Mouse (Mus musculus): ENCODE data around the gene Fyn. TPM values are rescaled to one million over a fixed set of nuclear protein-coding genes. Genes with fewer than 3 reads are reported as not detected.

Fyn gene
- total and polyA plus RNA-seq, 3 experiments, result 89.7 to 127 (median 101) TPM

GRCm38 (mm10) chr10:39543258-39543770 is 174.7 kb downstream of the Fyn start:
- no peak for DNase-seq (ENCODE audit: low spot score)
- Histone ChIP-seq H3K4me3 (ENCODE audit: low read depth, low read length) (no peak overlapping the region), H3K4me1 (ENCODE audit: insufficient read depth, low read depth, low read length) (no peaks in the 10 kb centered on the region), H3K36me3 (replicated peaks) (peaks cover 88% of the 10 kb centered on the region), H3K9me3 (replicated peaks) (no peaks in the 10 kb centered on the region), H3K27me3 (ENCODE audit: insufficient read depth, low read length) (no peaks in the 10 kb centered on the region)
- no peak for TF ChIP-seq GATA2 (IDR thresholded peaks at IDR 0.05; ENCODE audit: borderline replicate concordance, low read depth, low read length)
- no peak for TF ChIP-seq POLR2AphosphoS5 (IDR thresholded peaks at IDR 0.05; ENCODE audit: insufficient replicate concordance, low read depth, low read length)
- no peak for TF ChIP-seq CTCF (IDR thresholded peaks at IDR 0.05; ENCODE audit: low read depth, low read length)
- TF ChIP-seq GATA1 (IDR thresholded peaks at IDR 0.05; ENCODE audit: borderline replicate concordance, low read length), result no peak
- no peak for TF ChIP-seq TAL1 (conservative IDR thresholded peaks at IDR 0.05; ENCODE audit: low read depth, low read length)
- no peak for ATAC-seq (ENCODE audit: extremely low read depth, insufficient number of reproducible peaks, low FRiP score, poor library complexity, severe bottlenecking)

- DNase-seq (ENCODE audit: low spot score) (no peak), ATAC-seq (ENCODE audit: extremely low read depth, insufficient number of reproducible peaks, low FRiP score, poor library complexity, severe bottlenecking) (no peak)
- Histone ChIP-seq H3K4me3 (ENCODE audit: low read depth, low read length) (no peak overlapping the region), H3K36me3 (replicated peaks) (peaks cover 90% of the 10 kb centered on the region), H3K4me1 (ENCODE audit: insufficient read depth, low read depth, low read length) (no peaks in the 10 kb centered on the region), H3K27me3 (ENCODE audit: insufficient read depth, low read length) (no peaks in the 10 kb centered on the region), H3K9me3 (replicated peaks) (no peaks in the 10 kb centered on the region)
- no peak for TF ChIP-seq POLR2AphosphoS5 (IDR thresholded peaks at IDR 0.05; ENCODE audit: insufficient replicate concordance, low read depth, low read length)
- TF ChIP-seq TAL1 (conservative IDR thresholded peaks at IDR 0.05; ENCODE audit: low read depth, low read length), result no peak
- TF ChIP-seq GATA2 (IDR thresholded peaks at IDR 0.05; ENCODE audit: borderline replicate concordance, low read depth, low read length), result no peak
- no peak for TF ChIP-seq CTCF (IDR thresholded peaks at IDR 0.05; ENCODE audit: low read depth, low read length)
- no peak for TF ChIP-seq GATA1 (IDR thresholded peaks at IDR 0.05; ENCODE audit: borderline replicate concordance, low read length)
Measured at GRCm38 (mm10) chr10:39547369-39548074, 178.9 kb downstream of the Fyn start.

GRCm38 (mm10) chr10:39550791-39551190 is 182.1 kb downstream of the Fyn start:
- ATAC-seq (ENCODE audit: extremely low read depth, insufficient number of reproducible peaks, low FRiP score, poor library complexity, severe bottlenecking) (no peak), DNase-seq (ENCODE audit: low spot score) (no peak)
- H3K4me3 ChIP-seq (ENCODE audit: low read depth, low read length), result no peak overlapping the region
- H3K4me1 ChIP-seq (ENCODE audit: insufficient read depth, low read depth, low read length), result peaks cover 15% of the 10 kb centered on the region
- no peaks in the 10 kb centered on the region for H3K27me3 ChIP-seq (ENCODE audit: insufficient read depth, low read length)
- TF ChIP-seq GATA1 (IDR thresholded peaks at IDR 0.05; ENCODE audit: borderline replicate concordance, low read length), result no peak
- no peak for TF ChIP-seq POLR2AphosphoS5 (IDR thresholded peaks at IDR 0.05; ENCODE audit: insufficient replicate concordance, low read depth, low read length)
- TF ChIP-seq TAL1 (conservative IDR thresholded peaks at IDR 0.05; ENCODE audit: low read depth, low read length), result no peak
- TF ChIP-seq GATA2 (IDR thresholded peaks at IDR 0.05; ENCODE audit: borderline replicate concordance, low read depth, low read length), result no peak
- TF ChIP-seq CTCF (IDR thresholded peaks at IDR 0.05; ENCODE audit: low read depth, low read length), result no peak
- peaks cover 90% of the 10 kb centered on the region for H3K36me3 ChIP-seq (replicated peaks)
- H3K9me3 ChIP-seq (replicated peaks), result no peaks in the 10 kb centered on the region

- ATAC-seq (ENCODE audit: extremely low read depth, insufficient number of reproducible peaks, low FRiP score, poor library complexity, severe bottlenecking) (no peak), DNase-seq (ENCODE audit: low spot score) (no peak)
- no peaks in the 10 kb centered on the region for H3K9me3 ChIP-seq (replicated peaks)
- H3K36me3 ChIP-seq (replicated peaks), result peaks cover 93% of the 10 kb centered on the region
- no peak for TF ChIP-seq POLR2AphosphoS5 (IDR thresholded peaks at IDR 0.05; ENCODE audit: insufficient replicate concordance, low read depth, low read length)
- no peak for TF ChIP-seq GATA1 (IDR thresholded peaks at IDR 0.05; ENCODE audit: borderline replicate concordance, low read length)
- no peak for TF ChIP-seq CTCF (IDR thresholded peaks at IDR 0.05; ENCODE audit: low read depth, low read length)
- TF ChIP-seq GATA2 (IDR thresholded peaks at IDR 0.05; ENCODE audit: borderline replicate concordance, low read depth, low read length), result no peak
- TF ChIP-seq TAL1 (conservative IDR thresholded peaks at IDR 0.05; ENCODE audit: low read depth, low read length), result no peak
- H3K27me3 ChIP-seq (ENCODE audit: insufficient read depth, low read length), result no peaks in the 10 kb centered on the region
- peaks cover 15% of the 10 kb centered on the region for H3K4me1 ChIP-seq (ENCODE audit: insufficient read depth, low read depth, low read length)
- no peak overlapping the region for H3K4me3 ChIP-seq (ENCODE audit: low read depth, low read length)
Measured at GRCm38 (mm10) chr10:39551637-39552185, 183.1 kb downstream of the Fyn start.

GRCm38 (mm10) chr10:39552351-39552814 is 183.7 kb downstream of the Fyn start:
- DNase-seq (ENCODE audit: low spot score), result no peak
- peaks cover 16% of the 10 kb centered on the region for H3K4me1 ChIP-seq (ENCODE audit: insufficient read depth, low read depth, low read length)
- H3K4me3 ChIP-seq (ENCODE audit: low read depth, low read length), result no peak overlapping the region
- peaks cover 92% of the 10 kb centered on the region for H3K36me3 ChIP-seq (replicated peaks)
- TF ChIP-seq GATA2 (IDR thresholded peaks at IDR 0.05; ENCODE audit: borderline replicate concordance, low read depth, low read length), result no peak
- TF ChIP-seq POLR2AphosphoS5 (IDR thresholded peaks at IDR 0.05; ENCODE audit: insufficient replicate concordance, low read depth, low read length), result no peak
- no peak for TF ChIP-seq GATA1 (IDR thresholded peaks at IDR 0.05; ENCODE audit: borderline replicate concordance, low read length)
- no peak for TF ChIP-seq CTCF (IDR thresholded peaks at IDR 0.05; ENCODE audit: low read depth, low read length)
- no peak for TF ChIP-seq TAL1 (conservative IDR thresholded peaks at IDR 0.05; ENCODE audit: low read depth, low read length)
- no peaks in the 10 kb centered on the region for H3K9me3 ChIP-seq (replicated peaks)
- no peak for ATAC-seq (ENCODE audit: extremely low read depth, insufficient number of reproducible peaks, low FRiP score, poor library complexity, severe bottlenecking)
- H3K27me3 ChIP-seq (ENCODE audit: insufficient read depth, low read length), result no peaks in the 10 kb centered on the region

- Histone ChIP-seq H3K36me3 (replicated peaks) (peaks cover 93% of the 10 kb centered on the region), H3K27me3 (ENCODE audit: insufficient read depth, low read length) (no peaks in the 10 kb centered on the region)
Measured at GRCm38 (mm10) chr10:39552903-39553302, 184.2 kb downstream of the Fyn start.

More at GRCm38 (mm10) chr10:39552903-39553302, 184.2 kb downstream of the Fyn start:
- no peak overlapping the region for H3K4me3 ChIP-seq (ENCODE audit: low read depth, low read length)
- H3K9me3 ChIP-seq (replicated peaks), result no peaks in the 10 kb centered on the region
- H3K4me1 ChIP-seq (ENCODE audit: insufficient read depth, low read depth, low read length), result peaks cover 21% of the 10 kb centered on the region
- DNase-seq (ENCODE audit: low spot score) (no peak), ATAC-seq (ENCODE audit: extremely low read depth, insufficient number of reproducible peaks, low FRiP score, poor library complexity, severe bottlenecking) (no peak)
- no peak for TF ChIP-seq CTCF (IDR thresholded peaks at IDR 0.05; ENCODE audit: low read depth, low read length)
- TF ChIP-seq POLR2AphosphoS5 (IDR thresholded peaks at IDR 0.05; ENCODE audit: insufficient replicate concordance, low read depth, low read length), result no peak
- TF ChIP-seq TAL1 (conservative IDR thresholded peaks at IDR 0.05; ENCODE audit: low read depth, low read length), result no peak
- TF ChIP-seq GATA2 (IDR thresholded peaks at IDR 0.05; ENCODE audit: borderline replicate concordance, low read depth, low read length), result no peak
- TF ChIP-seq GATA1 (IDR thresholded peaks at IDR 0.05; ENCODE audit: borderline replicate concordance, low read length), result no peak
